Mouse (Mus musculus): ENCODE measurements around the gene Manba.

Gene Manba

GRCm38 (mm10) chr3:135581606-135582117 is 96.3 kb downstream of the Manba start:
- no peak for DNase-seq (ENCODE audit: low spot score)

GRCm38 (mm10) chr3:135582246-135582645 is 96.8 kb downstream of the Manba start:
- DNase-seq (ENCODE audit: low spot score) = no peak

- DNase-seq (ENCODE audit: low spot score) = no peak
These were observed 100.1 kb downstream of the Manba start for GRCm38 (mm10) chr3:135585482-135585881.

GRCm38 (mm10) chr3:135586060-135586459 is 100.6 kb downstream of the Manba start:
- DNase-seq (ENCODE audit: low spot score) = no peak

- DNase-seq (ENCODE audit: low spot score) = no peak
These were observed 101.1 kb downstream of the Manba start for GRCm38 (mm10) chr3:135586471-135586880.

- DNase-seq (ENCODE audit: low spot score) = no peak
These were observed 105.1 kb downstream of the Manba start for GRCm38 (mm10) chr3:135590471-135590870.

GRCm38 (mm10) chr3:135591376-135591775 is 106.0 kb downstream of the Manba start:
- no peak for DNase-seq (ENCODE audit: low spot score)

GRCm38 (mm10) chr3:135592011-135592410 is 106.6 kb downstream of the Manba start:
- no peak for DNase-seq (ENCODE audit: low spot score)

- DNase-seq (ENCODE audit: low spot score) = no peak
These were observed 109.0 kb downstream of the Manba start for GRCm38 (mm10) chr3:135594238-135594917.

- no peak for DNase-seq (ENCODE audit: low spot score)
These were observed 111.6 kb downstream of the Manba start for GRCm38 (mm10) chr3:135597014-135597413.

GRCm38 (mm10) chr3:135598355-135598754 is 112.9 kb downstream of the Manba start:
- no peak for DNase-seq (ENCODE audit: low spot score)

GRCm38 (mm10) chr3:135602731-135603130 is 117.3 kb downstream of the Manba start:
- no peak for DNase-seq (ENCODE audit: low spot score)

- no peak for DNase-seq (ENCODE audit: low spot score)
These were observed 119.4 kb downstream of the Manba start for GRCm38 (mm10) chr3:135604626-135605417.

- DNase-seq (ENCODE audit: low spot score) = no peak
These were observed 120.1 kb downstream of the Manba start for GRCm38 (mm10) chr3:135605474-135605873.

GRCm38 (mm10) chr3:135606592-135606991 is 121.2 kb downstream of the Manba start:
- no peak for DNase-seq (ENCODE audit: low spot score)

GRCm38 (mm10) chr3:135607021-135607420 is 121.6 kb downstream of the Manba start:
- DNase-seq (ENCODE audit: low spot score) = no peak

GRCm38 (mm10) chr3:135607660-135608473 is 122.5 kb downstream of the Manba start:
- no peak for DNase-seq (ENCODE audit: low spot score)

GRCm38 (mm10) chr3:135610221-135610620 is 124.8 kb downstream of the Manba start:
- no peak for DNase-seq (ENCODE audit: low spot score)

GRCm38 (mm10) chr3:135614376-135614775 is 129.0 kb downstream of the Manba start:
- DNase-seq (ENCODE audit: low spot score) = no peak

GRCm38 (mm10) chr3:135616730-135617129 is 131.3 kb downstream of the Manba start:
- DNase-seq (ENCODE audit: low spot score) = no peak
